ENCODE assay signal across 1 mouse cellular context in genomic region chr13:92529828-92530720, GRCm38 (mm10).
TF ChIP-seq lines count a peak whose summit lies in the region.

No protein-coding gene starts in this region.

TF ChIP-seq in CH12.LX, 34 proteins besides CTCF, POLR2A, EP300 and RAD21 (continued from another document):
- no peak for TF ChIP-seq SMC3 (IDR thresholded peaks at IDR 0.05; ENCODE audit: low read depth, low read length)
- TF ChIP-seq JUND (conservative IDR thresholded peaks at IDR 0.05; ENCODE audit: low read depth, low read length): peak; percentile 44; the same call in 1 of the 2 replicates
